Mouse (Mus musculus): ENCODE results near the gene Sac3d1.

- TF ChIP-seq POLR2A (IDR thresholded peaks at IDR 0.05; ENCODE audit: borderline replicate concordance, low read depth, low read length) = no peak
- TF ChIP-seq CTCF (IDR thresholded peaks at IDR 0.05; ENCODE audit: low read depth, low read length) = no peak
These were observed 3.3 kb upstream of the Sac3d1 start for GRCm38 (mm10) chr19:6121761-6122160.

Data from bone marrow macrophage, adult 2 months (primary cell).